ENCODE assay signal across 23 mouse cellular contexts in the genomic region with DNA sequence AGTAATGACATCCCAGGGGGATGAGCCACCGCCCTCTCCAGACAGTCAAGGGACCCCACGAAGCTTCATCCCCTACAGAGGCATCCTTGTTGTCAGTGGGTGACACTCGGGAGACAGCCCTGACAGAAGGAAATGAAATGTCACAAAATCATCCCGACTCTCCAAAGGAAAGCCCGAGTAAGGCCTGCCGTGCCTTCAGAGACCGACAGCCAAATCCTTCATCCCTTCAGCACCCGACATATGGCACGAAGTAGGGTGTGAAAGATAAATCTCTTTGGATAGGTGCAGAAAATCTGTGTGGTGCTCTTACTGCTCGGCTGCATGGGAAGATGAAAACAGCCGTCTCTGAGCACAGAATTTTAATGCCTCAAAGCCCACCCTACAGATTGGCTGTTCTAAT.
DNase-seq lines count a peak whose midpoint lies in the region; ATAC-seq lines count a peak whose summit lies in the region.
"Had no signal": no experiment of that assay in that cellular context is flagged by ENCODE, and none has a peak within 500 bp of the region (broad histone marks: within the 10 kb centered on the region; RNA-seq: fewer than 3 reads in every experiment).

No protein-coding gene starts in this region.

- no peak for DNase-seq in forebrain, embryonic 10.5 days (ENCODE audit: extremely low spot score, low spot score)
- DNase-seq in left cerebral cortex, adult 18-20 months (ENCODE audit: low spot score in 2 of 2): peak; percentile 16 to 50
- DNase-seq in left cerebral cortex, postnatal 36 days (ENCODE audit: low spot score in 2 of 2): no peak
- DNase-seq in cerebellum, adult 9-10 months: peak; percentile 74
- peak; percentile 68 for DNase-seq in forebrain, embryonic 14.5 days (ENCODE audit: low spot score)
- DNase-seq: adrenal gland, adult 2 months; B cell, adult 2 months; gastrocnemius, postnatal 10 days; heart, adult 11 months; kidney, adult 11 months; kidney, postnatal 36 days; lung, postnatal 10 days; thymus, postnatal 14 days had no signal

- H3K36me3 ChIP-seq in forebrain, embryonic 13.5 days (ENCODE audit: poor library complexity, severe bottlenecking): no peaks in the 10 kb centered on the region
- H3K36me3 ChIP-seq in forebrain, embryonic 10.5 days (replicated peaks): no peaks in the 10 kb centered on the region
- H3K36me3 ChIP-seq in forebrain, embryonic 14.5 days (ENCODE audit: control insufficient read depth, insufficient read depth, low read length): no peaks in the 10 kb centered on the region
- H3K36me3 ChIP-seq in neural tube, embryonic 15.5 days: no peaks in the 10 kb centered on the region
- H3K36me3 ChIP-seq: embryonic facial prominence, embryonic 10.5 days; G1E; kidney, embryonic 15.5 days had no signal

- peaks cover 32% of the 10 kb centered on the region for H3K4me1 ChIP-seq in forebrain, embryonic 13.5 days
- peaks cover 16% of the 10 kb centered on the region for H3K4me1 ChIP-seq in forebrain, embryonic 10.5 days
- peaks cover 7% of the 10 kb centered on the region for H3K4me1 ChIP-seq in forebrain, embryonic 14.5 days (ENCODE audit: control insufficient read depth, insufficient read depth, low read length)
- peaks cover 11% of the 10 kb centered on the region; the same call in 1 of the 2 replicates for H3K4me1 ChIP-seq in neural tube, embryonic 15.5 days

- peak overlapping the region; percentile 73 for H3K27ac ChIP-seq in forebrain, embryonic 13.5 days
- no peak overlapping the region for H3K27ac ChIP-seq in forebrain, embryonic 10.5 days
- peak overlapping the region; percentile 68; the same call in 1 of the 2 replicates for H3K27ac ChIP-seq in forebrain, embryonic 14.5 days (ENCODE audit: low read depth, low read length)
- no peak overlapping the region for H3K27ac ChIP-seq in neural tube, embryonic 15.5 days (replicated peaks)
- H3K27ac ChIP-seq: embryonic facial prominence, embryonic 10.5 days; kidney, embryonic 15.5 days; left cerebral cortex, adult 2 months had no signal

- 77% methylated on average over 11 of the region's 11 CpGs for WGBS in forebrain, embryonic 13.5 days
- WGBS in forebrain, embryonic 10.5 days: 86% methylated on average over 11 of the region's 11 CpGs
- WGBS in forebrain, embryonic 14.5 days: 57% methylated on average over 11 of the region's 11 CpGs
- WGBS in neural tube, embryonic 15.5 days: 68% methylated on average over 11 of the region's 11 CpGs

- no peaks in the 10 kb centered on the region for H3K27me3 ChIP-seq in forebrain, embryonic 13.5 days
- no peaks in the 10 kb centered on the region for H3K27me3 ChIP-seq in forebrain, embryonic 10.5 days (ENCODE audit: poor library complexity, severe bottlenecking)
- no peaks in the 10 kb centered on the region for H3K27me3 ChIP-seq in forebrain, embryonic 14.5 days (replicated peaks; ENCODE audit: control insufficient read depth, insufficient read depth, low read length)
- H3K27me3 ChIP-seq in neural tube, embryonic 15.5 days (replicated peaks): no peaks in the 10 kb centered on the region
- H3K27me3 ChIP-seq: kidney, embryonic 15.5 days; Patski had no signal

- no peak overlapping the region for H3K9ac ChIP-seq in forebrain, embryonic 13.5 days
- H3K9ac ChIP-seq in forebrain, embryonic 14.5 days (ENCODE audit: low read length): no peak overlapping the region
- no peak overlapping the region for H3K9ac ChIP-seq in neural tube, embryonic 15.5 days (replicated peaks)
- H3K9ac ChIP-seq: kidney, embryonic 15.5 days had no signal

- no peak overlapping the region for H3K4me3 ChIP-seq in forebrain, embryonic 13.5 days
- H3K4me3 ChIP-seq in forebrain, embryonic 10.5 days: no peak overlapping the region
- H3K4me3 ChIP-seq in forebrain, embryonic 14.5 days (ENCODE audit: low read depth, low read length): no peak overlapping the region
- no peak overlapping the region for H3K4me3 ChIP-seq in neural tube, embryonic 15.5 days (replicated peaks)
- H3K4me3 ChIP-seq: embryonic facial prominence, embryonic 10.5 days; kidney, embryonic 15.5 days; left cerebral cortex, adult 2 months had no signal

- H3K9me3 ChIP-seq in forebrain, embryonic 13.5 days (replicated peaks): no peaks in the 10 kb centered on the region
- H3K9me3 ChIP-seq in forebrain, embryonic 10.5 days: no peaks in the 10 kb centered on the region
- no peaks in the 10 kb centered on the region for H3K9me3 ChIP-seq in forebrain, embryonic 14.5 days (replicated peaks; ENCODE audit: control insufficient read depth, low read length)
- no peaks in the 10 kb centered on the region for H3K9me3 ChIP-seq in neural tube, embryonic 15.5 days (replicated peaks)
- H3K9me3 ChIP-seq: embryonic facial prominence, embryonic 10.5 days; kidney, embryonic 15.5 days had no signal

- ATAC-seq in forebrain, embryonic 13.5 days: peak; percentile 46; the same call in 1 of the 2 replicates
- peak; percentile 47; the same call in 1 of the 2 replicates for ATAC-seq in forebrain, embryonic 14.5 days
- no peak for ATAC-seq in neural tube, embryonic 15.5 days (ENCODE audit: low FRiP score)
- no peak for ATAC-seq in erythroblast, adult 5-6 weeks (replicated peaks; ENCODE audit: low FRiP score, poor library complexity, severe bottlenecking)
- ATAC-seq: Patski had no signal

- no peak overlapping the region for H3K4me2 ChIP-seq in forebrain, embryonic 13.5 days
- no peak overlapping the region for H3K4me2 ChIP-seq in forebrain, embryonic 14.5 days (ENCODE audit: low read length)
- no peak overlapping the region for H3K4me2 ChIP-seq in neural tube, embryonic 15.5 days
- H3K4me2 ChIP-seq: heart, embryonic 11.5 days; kidney, embryonic 15.5 days; midbrain, embryonic 11.5 days had no signal

- intact Hi-C loops in left cerebral cortex, postnatal 36 days (cut with DNase I): no loop called here

Comparison
In these comparisons a context has a peak if more than half of its experiments do, and no peak if none do; other contexts are left out.
1. H3K27ac ChIP-seq: peak in forebrain, embryonic 13.5 days (single experiment) and forebrain, embryonic 14.5 days (single experiment); none in forebrain, embryonic 10.5 days (single experiment) and neural tube, embryonic 15.5 days (single experiment).
2. DNase-seq: peak in left cerebral cortex, adult 18-20 months (2 of 2), cerebellum, adult 9-10 months (single experiment) and forebrain, embryonic 14.5 days (single experiment); none in forebrain, embryonic 10.5 days (single experiment) and left cerebral cortex, postnatal 36 days (0 of 2).
3. ATAC-seq: peak in forebrain, embryonic 13.5 days (single experiment) and forebrain, embryonic 14.5 days (single experiment); none in neural tube, embryonic 15.5 days (single experiment) and erythroblast, adult 5-6 weeks (single experiment).